Mouse (Mus musculus): Measurements from ENCODE around the gene Gm20521.
"Not testable (repeated sequence)": the region's sequence is repeated elsewhere in the genome, so short reads cannot be mapped to it uniquely, and the experiment has no call there.

Gm20521 gene

GRCm38 (mm10) chr14:54943971-54944370, 60.7 kb downstream of the Gm20521 start:
- TF ChIP-seq NANOG (IDR thresholded peaks at IDR 0.05; ENCODE audit: borderline replicate concordance, low read length): no peak
- no peak for TF ChIP-seq CTCF (conservative IDR thresholded peaks at IDR 0.05; ENCODE audit: low read length)
- no peak overlapping the region for H3K4me3 ChIP-seq (replicated peaks; ENCODE audit: low read length)
- H3K27me3 ChIP-seq (ENCODE audit: insufficient read depth, low read length): peaks cover 53% of the 10 kb centered on the region
- H3K4me1 ChIP-seq (replicated peaks; ENCODE audit: low read depth, low read length): peaks cover 15% of the 10 kb centered on the region
- no peaks in the 10 kb centered on the region for H3K36me3 ChIP-seq (ENCODE audit: insufficient read depth, low read length)
- H3K9me3 ChIP-seq (ENCODE audit: low read length): peaks cover 2% of the 10 kb centered on the region; the same call in 1 of the 2 replicates

GRCm38 (mm10) chr14:54944939-54945338, 61.7 kb downstream of the Gm20521 start:
- H3K9me3 ChIP-seq (ENCODE audit: low read length): peaks cover 12% of the 10 kb centered on the region
- peaks cover 11% of the 10 kb centered on the region for H3K4me1 ChIP-seq (replicated peaks; ENCODE audit: low read depth, low read length)
- H3K4me3 ChIP-seq (replicated peaks; ENCODE audit: low read length): no peak overlapping the region
- H3K27me3 ChIP-seq (ENCODE audit: insufficient read depth, low read length): peaks cover 62% of the 10 kb centered on the region
- no peaks in the 10 kb centered on the region for H3K36me3 ChIP-seq (ENCODE audit: insufficient read depth, low read length)
- TF ChIP-seq POU5F1 (IDR thresholded peaks at IDR 0.05; ENCODE audit: borderline replicate concordance, low read length): no peak
- TF ChIP-seq NANOG (IDR thresholded peaks at IDR 0.05; ENCODE audit: borderline replicate concordance, low read length): no peak
- TF ChIP-seq CTCF (conservative IDR thresholded peaks at IDR 0.05; ENCODE audit: low read length): no peak

GRCm38 (mm10) chr14:54945975-54946704, 62.9 kb downstream of the Gm20521 start:
- Histone ChIP-seq H3K4me1 (replicated peaks; ENCODE audit: low read depth, low read length) (peaks cover 8% of the 10 kb centered on the region; the same call in 1 of the 2 replicates), H3K4me3 (replicated peaks; ENCODE audit: low read length) (no peak overlapping the region), H3K27me3 (ENCODE audit: insufficient read depth, low read length) (peaks cover 74% of the 10 kb centered on the region), H3K9me3 (ENCODE audit: low read length) (peaks cover 13% of the 10 kb centered on the region), H3K36me3 (ENCODE audit: insufficient read depth, low read length) (no peaks in the 10 kb centered on the region)
- no peak for TF ChIP-seq NANOG (IDR thresholded peaks at IDR 0.05; ENCODE audit: borderline replicate concordance, low read length)
- no peak for TF ChIP-seq CTCF (conservative IDR thresholded peaks at IDR 0.05; ENCODE audit: low read length)
- TF ChIP-seq POU5F1 (IDR thresholded peaks at IDR 0.05; ENCODE audit: borderline replicate concordance, low read length): no peak

DNA sequence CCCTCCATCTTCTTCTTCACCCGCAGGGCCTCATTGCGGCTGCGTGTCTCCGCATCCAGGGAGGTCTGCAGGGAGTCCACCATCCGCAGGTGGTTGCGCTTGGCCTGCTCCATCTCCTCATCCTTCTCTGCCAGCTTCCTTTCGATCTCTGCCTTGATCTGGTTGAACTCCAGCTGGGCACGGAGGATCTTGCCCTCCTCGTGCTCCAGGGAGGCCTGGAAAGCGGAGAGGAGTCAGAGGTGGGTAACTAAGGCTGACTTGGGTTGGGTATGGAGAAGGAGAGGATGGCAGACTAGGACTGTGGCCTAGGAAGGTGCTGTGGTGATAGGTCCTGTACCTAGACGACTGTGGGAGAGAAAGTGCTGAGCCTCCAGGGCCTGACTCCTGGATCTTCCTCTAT, 63.8 kb downstream of the Gm20521 start:
- Histone ChIP-seq H3K27me3 (ENCODE audit: insufficient read depth, low read length) (peaks cover 77% of the 10 kb centered on the region), H3K9me3 (ENCODE audit: low read length) (peaks cover 13% of the 10 kb centered on the region)
- not testable (repeated sequence) for H3K4me1 ChIP-seq (replicated peaks; ENCODE audit: low read depth, low read length); H3K36me3 ChIP-seq (ENCODE audit: insufficient read depth, low read length); H3K4me3 ChIP-seq (replicated peaks; ENCODE audit: low read length)
